Mouse (Mus musculus) neural tube, embryonic 14.5 days (tissue): Measurements from ENCODE around the gene Slc35f5. TPM values are rescaled to one million over a fixed set of nuclear protein-coding genes. Genes with fewer than 3 reads are reported as not detected.

ENCODE experiments used
- ATAC-seq: fragments of 200-750 bp; cut with Nextera tagmentation; 2 replicates; pipeline ENCODE4 v1.8.0; 2017; ENCODE audit warnings: low read depth, mild to moderate bottlenecking, moderate TSS enrichment, moderate library complexity
- H3K27ac ChIP-seq: fragments of 300-500 bp; sonication (generic); 2 replicates; pipeline ENCODE4 v1.5.1; 2014; ENCODE audit warnings: low read depth, mild to moderate bottlenecking, control low read depth, low read length, moderate library complexity, mixed read lengths
- H3K27me3 ChIP-seq: fragments of 300-500 bp; sonication (generic); 2 replicates; pipeline ENCODE4 v1.6.1; 2014; ENCODE audit warnings: low read length; ENCODE audit not compliant: control insufficient read depth, insufficient read depth
- H3K36me3 ChIP-seq: fragments of 300-500 bp; sonication (generic); 2 replicates; pipeline ENCODE4 v1.6.1; 2014; ENCODE audit warnings: low read length, mixed read lengths; ENCODE audit not compliant: control insufficient read depth, insufficient read depth
- H3K4me1 ChIP-seq: fragments of 300-500 bp; sonication (generic); 2 replicates; pipeline ENCODE4 v1.6.1; 2014; ENCODE audit warnings: low read length; ENCODE audit not compliant: control insufficient read depth, insufficient read depth
- H3K4me2 ChIP-seq: fragments of 300-500 bp; sonication (generic); 2 replicates; pipeline ENCODE4 v1.6.1; 2014; ENCODE audit warnings: mild to moderate bottlenecking, low read depth, low read length, control low read depth
- H3K4me3 ChIP-seq: fragments of 300-500 bp; sonication (generic); 2 replicates; pipeline ENCODE4 v1.5.1; 2014; ENCODE audit warnings: low read depth, low read length, control low read depth, mixed read lengths
- H3K9ac ChIP-seq: fragments of 300-500 bp; sonication (generic); replicated peaks from 2 replicates; pipeline ENCODE4 v1.6.1; 2014; ENCODE audit warnings: low read depth, mild to moderate bottlenecking, control low read depth, low read length, mixed read lengths
- H3K9me3 ChIP-seq: fragments of 300-500 bp; sonication (generic); 2 replicates; pipeline ENCODE4 v1.6.1; 2016; ENCODE audit warnings: low read length; ENCODE audit not compliant: control insufficient read depth
- WGBS: fragments of 180-500 bp; shearing (Covaris S2); extraction: QIAGEN DNeasy Blood & Tissue Kit; methylation state at CpG from one replicate; pipeline ENCODE4 v1.1.7; 2014; 5-methylcytosine and 5-hydroxymethylcytosine counted together
- polyA plus RNA-seq: library from polyadenylated mRNA; unstranded; fragments of >200 nt; fragmentation: Nextera tagmentation; extraction: Ambion mirVana; gene quantifications from 2 replicates; pipeline ENCODE4 v1.2.1, GENCODE M21; 2014

Slc35f5 gene
- polyA plus RNA-seq, 1 experiment from 2014 or later = 29.1 TPM

- Histone ChIP-seq H3K4me2 (peak overlapping the region; percentile 66), H3K27ac (peak overlapping the region; percentile 90), H3K9me3 (no peaks in the 10 kb centered on the region), H3K9ac (peak overlapping the region; percentile 89), H3K4me3 (peak overlapping the region; percentile 88), H3K4me1 (peaks cover 7% of the 10 kb centered on the region; the same call in 1 of the 2 replicates), H3K36me3 (no peaks in the 10 kb centered on the region; the same call in 1 of the 2 replicates), H3K27me3 (no peaks in the 10 kb centered on the region)
- WGBS = under 1% methylated on average over 29 of the region's 29 CpGs
- peak; percentile 53 for ATAC-seq
Observed at GRCm38 (mm10) chr1:125561206-125561605, 811 bp downstream of the Slc35f5 start.

- H3K27ac ChIP-seq = no peak overlapping the region
Observed at GRCm38 (mm10) chr1:125561841-125562240, 1.4 kb downstream of the Slc35f5 start.

GRCm38 (mm10) chr1:125568126-125568525, 7.7 kb downstream of the Slc35f5 start:
- 90% methylated on average over 4 of the region's 4 CpGs for WGBS

More at GRCm38 (mm10) chr1:125561841-125562240, 1.4 kb downstream of the Slc35f5 start:
- H3K27me3 ChIP-seq = no peaks in the 10 kb centered on the region
- peaks cover 7% of the 10 kb centered on the region; the same call in 1 of the 2 replicates for H3K4me1 ChIP-seq
- WGBS = 76% methylated on average over 4 of the region's 4 CpGs
- H3K9me3 ChIP-seq = no peaks in the 10 kb centered on the region
- H3K4me2 ChIP-seq = peak overlapping the region; percentile 66
- H3K36me3 ChIP-seq = no peaks in the 10 kb centered on the region; the same call in 1 of the 2 replicates
- peak overlapping the region; percentile 88 for H3K4me3 ChIP-seq
- peak overlapping the region; percentile 89; the same call in 1 of the 2 replicates for H3K9ac ChIP-seq
- ATAC-seq = no peak

GRCm38 (mm10) chr1:125574219-125574618, 13.8 kb downstream of the Slc35f5 start:
- H3K9me3 ChIP-seq = no peaks in the 10 kb centered on the region
- no peaks in the 10 kb centered on the region for H3K4me1 ChIP-seq
- H3K4me2 ChIP-seq = no peak overlapping the region
- no peak overlapping the region for H3K9ac ChIP-seq
- no peak overlapping the region for H3K27ac ChIP-seq
- no peak for ATAC-seq
- H3K4me3 ChIP-seq = no peak overlapping the region
- H3K27me3 ChIP-seq = no peaks in the 10 kb centered on the region
- WGBS = 82% methylated on average over 2 of the region's 2 CpGs
- peaks cover 27% of the 10 kb centered on the region for H3K36me3 ChIP-seq

More at GRCm38 (mm10) chr1:125568126-125568525, 7.7 kb downstream of the Slc35f5 start:
- no peak overlapping the region for H3K4me3 ChIP-seq
- no peaks in the 10 kb centered on the region for H3K9me3 ChIP-seq
- no peaks in the 10 kb centered on the region for H3K4me1 ChIP-seq
- no peak for ATAC-seq
- peaks cover 16% of the 10 kb centered on the region for H3K36me3 ChIP-seq
- no peak overlapping the region for H3K9ac ChIP-seq
- no peaks in the 10 kb centered on the region for H3K27me3 ChIP-seq
- H3K4me2 ChIP-seq = no peak overlapping the region
- no peak overlapping the region for H3K27ac ChIP-seq

GRCm38 (mm10) chr1:125575458-125576114, 15.2 kb downstream of the Slc35f5 start:
- WGBS = 91% methylated on average over 10 of the region's 10 CpGs
- no peaks in the 10 kb centered on the region for H3K4me1 ChIP-seq

GRCm38 (mm10) chr1:125576965-125577364, 16.6 kb downstream of the Slc35f5 start:
- no peak overlapping the region for H3K9ac ChIP-seq
- no peak overlapping the region for H3K4me3 ChIP-seq
- H3K9me3 ChIP-seq = no peaks in the 10 kb centered on the region
- H3K27ac ChIP-seq = no peak overlapping the region
- no peak overlapping the region for H3K4me2 ChIP-seq
- H3K36me3 ChIP-seq = peaks cover 17% of the 10 kb centered on the region; the same call in 1 of the 2 replicates
- ATAC-seq = no peak
- no peaks in the 10 kb centered on the region for H3K4me1 ChIP-seq
- H3K27me3 ChIP-seq = no peaks in the 10 kb centered on the region

More at GRCm38 (mm10) chr1:125575458-125576114, 15.2 kb downstream of the Slc35f5 start:
- H3K4me3 ChIP-seq = no peak overlapping the region
- no peak overlapping the region for H3K4me2 ChIP-seq
- no peak overlapping the region for H3K9ac ChIP-seq
- peaks cover 24% of the 10 kb centered on the region; the same call in 1 of the 2 replicates for H3K36me3 ChIP-seq
- H3K27me3 ChIP-seq = no peaks in the 10 kb centered on the region
- ATAC-seq = no peak
- no peak overlapping the region for H3K27ac ChIP-seq
- no peaks in the 10 kb centered on the region for H3K9me3 ChIP-seq

- Histone ChIP-seq H3K27me3 (no peaks in the 10 kb centered on the region), H3K4me3 (no peak overlapping the region), H3K9me3 (no peaks in the 10 kb centered on the region), H3K27ac (no peak overlapping the region), H3K36me3 (peaks cover 17% of the 10 kb centered on the region; the same call in 1 of the 2 replicates), H3K9ac (no peak overlapping the region), H3K4me2 (no peak overlapping the region), H3K4me1 (no peaks in the 10 kb centered on the region)
- no peak for ATAC-seq
- WGBS = 83% methylated on average over 1 of the region's 1 CpGs
Observed at GRCm38 (mm10) chr1:125578091-125578490, 17.7 kb downstream of the Slc35f5 start.

GRCm38 (mm10) chr1:125581134-125581533, 20.7 kb downstream of the Slc35f5 start:
- Histone ChIP-seq H3K27ac (no peak overlapping the region), H3K4me2 (no peak overlapping the region), H3K4me3 (no peak overlapping the region), H3K27me3 (no peaks in the 10 kb centered on the region), H3K9me3 (no peaks in the 10 kb centered on the region), H3K4me1 (no peaks in the 10 kb centered on the region), H3K36me3 (peaks cover 15% of the 10 kb centered on the region), H3K9ac (no peak overlapping the region)
- 95% methylated on average over 3 of the region's 3 CpGs for WGBS
- no peak for ATAC-seq

- Histone ChIP-seq H3K36me3 (no peaks in the 10 kb centered on the region), H3K4me1 (no peaks in the 10 kb centered on the region), H3K9ac (no peak overlapping the region), H3K4me3 (no peak overlapping the region), H3K4me2 (no peak overlapping the region), H3K27ac (no peak overlapping the region), H3K9me3 (no peaks in the 10 kb centered on the region), H3K27me3 (no peaks in the 10 kb centered on the region)
- ATAC-seq = no peak
- WGBS = 88% methylated on average over 4 of the region's 4 CpGs
Observed at GRCm38 (mm10) chr1:125603620-125604019, 43.2 kb downstream of the Slc35f5 start.
